Mouse (Mus musculus) thymus, adult 2 months (tissue): ENCODE measurements at regions not wholly inside any gene's neighbourhood (a gene's known extent, or its start where the extent isn't known, plus 50 kb on each side); places are given as distances from the start of the nearest gene placed in this dataset.

Experiments used
- DNase-seq: peaks from one replicate; pipeline ENCODE4 v3.0.0; 2021
- H3K27ac ChIP-seq: fragments of 200-500 bp; 2 replicates; pipeline ENCODE4 v1.5.1; 2012; ENCODE audit warnings: low read length, control low read depth; ENCODE audit not compliant: control insufficient read depth, insufficient read depth
- H3K27me3 ChIP-seq: fragments of 200-500 bp; 2 replicates; pipeline ENCODE4 v1.6.1; 2012; ENCODE audit warnings: mild to moderate bottlenecking, low read length, moderate library complexity, mixed read lengths; ENCODE audit not compliant: control insufficient read depth, insufficient read depth
- H3K36me3 ChIP-seq: fragments of 200-500 bp; 2 replicates; pipeline ENCODE4 v1.6.1; 2012; ENCODE audit warnings: mild to moderate bottlenecking, low read length, moderate library complexity; ENCODE audit not compliant: control insufficient read depth, insufficient read depth
- H3K4me1 ChIP-seq: fragments of 200-500 bp; replicated peaks from 2 replicates; pipeline ENCODE4 v1.6.1; 2012; ENCODE audit warnings: low read length; ENCODE audit not compliant: control insufficient read depth, insufficient read depth
- H3K4me3 ChIP-seq: fragments of 200-500 bp; 2 replicates; pipeline ENCODE4 v1.5.1; 2012; ENCODE audit warnings: mild to moderate bottlenecking, low read length, control low read depth, moderate library complexity; ENCODE audit not compliant: control insufficient read depth, insufficient read depth
- CTCF ChIP-seq: fragments of 200-500 bp; IDR thresholded peaks from 2 replicates; pipeline ENCODE4 v1.5.1; 2012; ENCODE audit warnings: mild to moderate bottlenecking, control low read depth, low read length, moderate library complexity, borderline replicate concordance; ENCODE audit not compliant: control insufficient read depth, poor library complexity, insufficient read depth; ENCODE audit errors: extremely low read depth
- POLR2A ChIP-seq: fragments of 200-500 bp; IDR thresholded peaks from 2 replicates; pipeline ENCODE4 v1.6.1; 2012; ENCODE audit warnings: mild to moderate bottlenecking, low read length, control low read depth, moderate library complexity; ENCODE audit not compliant: control insufficient read depth, poor library complexity, insufficient read depth; ENCODE audit errors: extremely low read depth
- WGBS: fragments of 180-500 bp; shearing (Covaris S2); methylation state at CpG from one replicate; pipeline ENCODE4 v1.1.7; 2018; 5-methylcytosine and 5-hydroxymethylcytosine counted together

GRCm38 (mm10) chr10:96827971-96828370 is 211.2 kb downstream of the Btg1 start:
- no peaks in the 10 kb centered on the region for H3K36me3 ChIP-seq
- H3K4me1 ChIP-seq, result no peaks in the 10 kb centered on the region
- 95% methylated on average over 5 of the region's 5 CpGs for WGBS
- TF ChIP-seq CTCF (no peak), POLR2A (no peak)
- H3K4me3 ChIP-seq, result no peak overlapping the region
- H3K27me3 ChIP-seq, result no peaks in the 10 kb centered on the region
- H3K27ac ChIP-seq, result no peak overlapping the region
- DNase-seq, result no peak

GRCm38 (mm10) chr10:96828581-96829246 is 211.9 kb downstream of the Btg1 start:
- 94% methylated on average over 7 of the region's 7 CpGs for WGBS
- no peaks in the 10 kb centered on the region for H3K27me3 ChIP-seq
- no peak for TF ChIP-seq POLR2A
- no peak for TF ChIP-seq CTCF
- no peaks in the 10 kb centered on the region for H3K4me1 ChIP-seq
- no peak overlapping the region for H3K27ac ChIP-seq
- H3K36me3 ChIP-seq, result no peaks in the 10 kb centered on the region
- H3K4me3 ChIP-seq, result no peak overlapping the region
- DNase-seq, result no peak

- Histone ChIP-seq H3K27ac (no peak overlapping the region), H3K36me3 (no peaks in the 10 kb centered on the region), H3K4me3 (no peak overlapping the region), H3K4me1 (no peaks in the 10 kb centered on the region), H3K27me3 (no peaks in the 10 kb centered on the region)
- WGBS, result 94% methylated on average over 12 of the region's 12 CpGs
- TF ChIP-seq POLR2A, result no peak
- TF ChIP-seq CTCF, result no peak
- no peak for DNase-seq
These were observed 214.3 kb downstream of the Btg1 start for GRCm38 (mm10) chr10:96831071-96831470.

- no peaks in the 10 kb centered on the region for H3K27me3 ChIP-seq
- no peak for TF ChIP-seq POLR2A
- no peak for TF ChIP-seq CTCF
- no peak for DNase-seq
- 90% methylated on average over 7 of the region's 7 CpGs for WGBS
- no peaks in the 10 kb centered on the region for H3K36me3 ChIP-seq
- no peaks in the 10 kb centered on the region for H3K4me1 ChIP-seq
- H3K4me3 ChIP-seq, result no peak overlapping the region
- no peak overlapping the region for H3K27ac ChIP-seq
These were observed 220.4 kb downstream of the Btg1 start for GRCm38 (mm10) chr10:96837230-96837629.

GRCm38 (mm10) chr10:96841128-96841527 is 224.3 kb downstream of the Btg1 start:
- WGBS, result 93% methylated on average over 2 of the region's 2 CpGs
- no peak for DNase-seq
- Histone ChIP-seq H3K27me3 (no peaks in the 10 kb centered on the region), H3K4me1 (no peaks in the 10 kb centered on the region), H3K27ac (no peak overlapping the region), H3K36me3 (no peaks in the 10 kb centered on the region), H3K4me3 (no peak overlapping the region)
- no peak for TF ChIP-seq CTCF
- no peak for TF ChIP-seq POLR2A

GRCm38 (mm10) chr10:96841956-96842355 is 225.2 kb downstream of the Btg1 start:
- no peaks in the 10 kb centered on the region for H3K4me1 ChIP-seq
- no peaks in the 10 kb centered on the region for H3K36me3 ChIP-seq
- H3K4me3 ChIP-seq, result no peak overlapping the region
- 97% methylated on average over 2 of the region's 2 CpGs for WGBS
- no peak for DNase-seq
- no peak overlapping the region for H3K27ac ChIP-seq
- TF ChIP-seq CTCF, result no peak
- no peak for TF ChIP-seq POLR2A
- no peaks in the 10 kb centered on the region for H3K27me3 ChIP-seq

GRCm38 (mm10) chr10:96845906-96846305 is 229.1 kb downstream of the Btg1 start:
- no peak for TF ChIP-seq CTCF
- no peak for TF ChIP-seq POLR2A
- Histone ChIP-seq H3K27me3 (no peaks in the 10 kb centered on the region), H3K27ac (no peak overlapping the region), H3K36me3 (no peaks in the 10 kb centered on the region), H3K4me3 (no peak overlapping the region), H3K4me1 (no peaks in the 10 kb centered on the region)
- no peak for DNase-seq
- WGBS, result 91% methylated on average over 4 of the region's 4 CpGs
